Mouse (Mus musculus): ENCODE measurements around the gene Rcbtb2.
A peak's percentile ranks its signal among the peaks of the same experiment; 100 is the strongest.
"Not testable (repeated sequence)": the region's sequence is repeated elsewhere in the genome, so short reads cannot be mapped to it uniquely, and the experiment has no call there.

Gene Rcbtb2

GRCm38 (mm10) chr14:73122923-73123278 lies at the start of gene Rcbtb2:
Gene Rcbtb2, plus strand, starts transcription at chr14:73123037.
- no peak for DNase-seq

DNA sequence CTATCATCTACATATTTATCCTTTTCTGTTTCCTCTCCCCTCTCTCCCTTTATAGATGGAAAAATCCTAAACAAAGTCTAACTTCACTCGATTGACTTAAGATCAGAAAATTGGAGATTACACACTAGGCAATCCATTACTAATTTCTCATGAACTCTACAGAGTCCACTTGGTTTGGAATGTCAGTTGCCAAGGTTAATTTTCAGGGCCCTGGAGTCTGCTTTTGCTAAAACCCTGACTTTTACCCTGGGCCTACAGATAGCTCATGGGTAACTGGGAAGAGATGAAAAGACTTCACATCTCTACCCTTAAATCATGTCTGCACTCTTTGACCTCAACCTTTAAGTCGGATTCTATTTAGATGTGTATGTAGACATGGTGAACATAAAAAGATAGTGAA lies 39.3 kb upstream of the Rcbtb2 start:
- no peak for DNase-seq

- DNase-seq = no peak
Measured at GRCm38 (mm10) chr14:73086425-73086824, 36.4 kb upstream of the Rcbtb2 start.

DNA sequence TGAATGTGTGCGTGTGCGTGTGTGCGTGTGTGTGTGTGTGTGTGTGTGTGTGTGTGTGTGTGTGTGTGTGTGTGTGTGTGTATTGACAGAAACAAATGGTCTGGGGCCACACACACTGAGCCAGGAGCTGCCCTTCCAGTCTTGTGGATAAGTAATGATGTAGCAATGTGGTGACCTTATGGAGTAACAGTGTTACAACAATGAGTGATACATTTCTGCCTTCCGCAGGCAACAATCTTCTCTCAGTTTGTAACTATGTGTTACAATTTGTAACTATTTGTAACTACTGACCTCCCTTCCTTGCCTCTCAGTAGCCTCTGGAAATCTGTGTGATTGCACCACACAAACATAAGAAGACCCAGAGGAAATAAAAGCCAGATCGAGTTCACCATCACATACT lies 35.6 kb upstream of the Rcbtb2 start:
- no peak for DNase-seq

- no peak for DNase-seq
Measured at GRCm38 (mm10) chr14:73087746-73088145, 35.1 kb upstream of the Rcbtb2 start.

DNA sequence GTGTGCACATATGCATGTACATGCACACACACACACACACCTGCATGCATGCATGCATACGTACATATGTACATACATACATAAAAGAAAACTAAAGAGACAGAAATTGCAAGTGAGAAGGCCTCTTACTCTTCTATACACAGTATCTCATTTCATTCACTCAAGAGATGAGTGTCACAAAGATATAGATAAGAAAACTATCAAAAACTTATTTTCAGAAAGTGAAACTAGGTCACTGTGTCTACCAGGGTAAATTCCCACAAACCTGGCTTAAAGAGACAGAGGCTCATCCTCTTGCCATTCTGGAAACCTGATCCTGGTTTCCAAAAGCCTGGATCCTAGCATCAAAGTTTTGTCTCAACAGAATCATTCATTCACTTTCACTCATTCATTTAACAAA lies 34.6 kb upstream of the Rcbtb2 start:
- DNase-seq = no peak

GRCm38 (mm10) chr14:73092871-73093270 lies 30.0 kb upstream of the Rcbtb2 start:
- DNase-seq = no peak

GRCm38 (mm10) chr14:73094802-73095550 lies 27.9 kb upstream of the Rcbtb2 start:
- peak in 1 of 2 experiments; percentile 47 for DNase-seq

DNA sequence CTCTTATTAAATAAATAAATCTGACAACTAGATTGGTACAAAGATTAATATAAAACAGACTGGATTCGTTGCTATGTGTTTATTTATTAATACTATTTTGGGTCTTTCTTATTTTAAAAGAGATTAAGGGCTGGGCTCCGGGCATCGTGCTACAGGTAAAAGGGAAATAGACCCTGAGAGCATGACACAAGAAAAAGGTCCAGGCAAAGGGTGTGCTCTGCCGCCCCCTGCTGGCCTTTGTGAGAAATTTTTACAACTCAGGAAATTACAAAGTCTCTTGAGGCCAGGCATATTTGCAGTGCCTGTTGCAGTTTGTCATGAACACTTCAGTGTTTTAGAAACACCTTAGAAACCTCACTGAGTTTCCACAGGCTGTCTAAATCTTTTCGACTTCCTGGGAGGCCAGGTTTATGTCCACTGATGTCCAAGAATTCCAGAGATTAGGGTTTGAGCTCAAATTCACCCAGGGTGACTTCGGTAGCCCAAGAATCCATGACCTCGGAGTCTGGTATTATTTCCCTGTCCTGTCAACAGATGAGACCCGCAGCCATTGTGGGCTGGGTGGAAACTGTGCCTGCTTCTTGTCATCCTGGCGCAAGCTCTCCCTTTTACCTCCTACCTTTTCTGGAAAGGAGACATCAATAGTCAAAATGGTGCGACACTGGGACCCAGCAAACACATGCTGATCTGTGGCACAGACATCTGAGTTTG lies 24.0 kb upstream of the Rcbtb2 start:
- DNase-seq = peak; percentile 26 to 80

GRCm38 (mm10) chr14:73102270-73102865 lies 20.5 kb upstream of the Rcbtb2 start:
- no peak for DNase-seq

GRCm38 (mm10) chr14:73102986-73103385 lies 19.9 kb upstream of the Rcbtb2 start:
- not testable (repeated sequence) for DNase-seq

DNA sequence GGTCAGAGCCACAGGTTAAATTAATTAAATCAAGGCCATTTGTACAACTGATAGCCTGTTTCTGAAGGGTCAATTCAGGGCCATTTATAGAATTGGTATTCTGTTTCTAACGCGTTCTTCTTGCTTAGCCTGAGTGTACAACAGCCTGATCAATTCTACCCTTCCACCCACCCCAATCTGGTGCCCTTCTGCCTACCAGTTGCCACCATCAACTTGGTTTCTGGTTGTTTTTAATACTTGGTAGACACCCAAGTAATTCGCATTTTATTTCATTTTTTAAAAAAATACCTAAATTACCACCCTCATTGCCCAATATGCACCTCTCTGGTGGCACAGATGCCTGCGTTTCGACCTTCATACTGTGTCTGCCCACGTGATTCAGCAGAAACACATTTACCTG lies 17.9 kb upstream of the Rcbtb2 start:
- no peak for DNase-seq

DNA sequence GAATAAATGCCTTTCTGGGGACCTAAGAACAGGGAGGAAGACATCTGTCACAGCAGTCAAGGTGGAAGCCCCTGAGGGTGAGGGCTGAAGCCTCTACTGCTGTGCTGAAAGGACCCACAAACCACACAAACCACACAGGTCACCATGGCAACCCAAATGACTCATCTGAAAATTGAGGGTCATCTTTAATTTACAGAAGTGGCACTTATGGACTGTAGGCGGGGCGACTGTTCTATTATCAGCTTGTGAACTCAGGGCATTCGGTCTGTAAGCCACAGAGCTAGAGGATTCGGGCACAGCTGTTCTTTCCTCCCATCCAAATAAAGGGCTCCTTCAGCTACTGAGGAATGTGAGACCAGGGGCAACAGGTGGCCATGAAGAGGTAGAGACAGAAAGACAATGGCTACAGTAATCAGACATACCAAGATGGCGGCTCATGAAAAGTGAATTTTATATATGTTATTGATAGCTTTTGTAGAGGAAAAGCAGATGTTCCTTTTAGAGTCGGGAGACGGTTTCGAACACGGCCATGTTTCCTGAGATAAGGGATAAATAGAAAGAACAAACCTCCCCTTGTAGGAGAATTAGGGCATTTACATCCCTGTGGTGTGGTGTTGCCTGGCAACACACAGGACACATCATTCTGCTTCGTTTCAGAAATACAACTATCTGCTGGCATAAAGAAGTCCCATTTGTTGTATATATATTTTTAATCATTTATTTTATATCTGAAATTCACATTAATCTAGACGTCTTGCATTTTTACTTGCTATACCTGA lies 17.2 kb upstream of the Rcbtb2 start:
- no peak for DNase-seq

GRCm38 (mm10) chr14:73106234-73106711 lies 16.6 kb upstream of the Rcbtb2 start:
- peak; percentile 50 to 83 for DNase-seq

DNA sequence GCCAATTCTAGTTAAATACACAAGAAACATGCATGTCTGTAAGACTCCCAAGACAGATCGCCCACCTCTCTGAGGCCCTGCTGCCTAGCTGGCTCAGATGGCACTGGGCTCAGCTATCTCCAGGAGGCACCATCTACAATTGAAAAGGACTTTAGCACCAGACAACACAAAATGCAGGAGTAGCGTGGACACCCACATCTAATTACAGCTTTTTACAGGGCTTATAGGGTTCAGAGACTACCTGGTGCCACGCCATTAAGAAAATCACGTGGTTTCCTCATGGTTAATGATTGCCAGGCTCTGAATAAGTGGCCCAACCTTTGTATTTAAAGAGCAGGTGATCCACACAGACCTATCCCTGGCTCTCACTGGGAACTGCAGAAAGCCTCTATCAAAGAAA lies 15.9 kb upstream of the Rcbtb2 start:
- peak; percentile 79 to 92 for DNase-seq

DNA sequence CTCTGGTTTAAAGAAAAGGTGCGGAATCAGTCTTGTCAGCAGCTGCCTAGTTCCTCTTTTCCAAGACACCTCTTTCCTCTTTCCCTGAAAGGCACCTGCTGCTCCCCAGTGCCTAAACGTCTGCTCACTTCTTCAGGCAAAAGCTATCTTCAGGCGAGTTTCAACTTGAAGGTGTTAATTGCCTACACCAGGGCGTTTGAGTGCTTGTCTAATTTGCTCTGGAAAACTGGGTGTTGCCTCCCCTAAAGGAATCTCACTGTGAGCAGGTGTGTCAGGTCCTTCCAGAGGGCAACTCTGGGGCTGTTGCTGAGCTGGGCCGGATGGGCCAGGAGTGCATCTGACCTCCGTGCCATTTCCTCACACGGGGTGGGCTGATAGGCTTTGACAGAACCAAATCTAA lies 15.5 kb upstream of the Rcbtb2 start:
- DNase-seq = peak in 1 of 2 experiments; percentile 27

- no peak for DNase-seq
Measured at GRCm38 (mm10) chr14:73107952-73108351, 14.9 kb upstream of the Rcbtb2 start.

DNA sequence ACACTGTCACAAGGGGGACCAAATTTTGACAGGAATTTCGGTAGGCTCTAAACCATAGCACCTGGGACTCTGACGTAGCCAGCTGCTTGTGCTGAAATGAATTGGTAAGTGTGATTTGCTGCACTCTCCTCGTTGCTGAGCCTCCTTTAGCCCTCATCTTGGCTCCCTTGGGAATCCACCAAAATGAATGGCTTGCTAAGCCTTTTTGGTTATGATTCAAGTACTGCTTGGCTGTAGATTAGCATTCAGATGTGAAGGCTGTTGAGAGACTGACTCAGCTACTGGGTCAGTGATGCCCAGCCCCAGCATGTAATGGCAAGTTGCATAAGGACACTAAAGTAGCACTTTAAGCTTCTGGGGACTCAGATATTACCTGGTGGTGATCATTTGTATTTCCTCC lies 12.2 kb upstream of the Rcbtb2 start:
- DNase-seq = no peak

DNA sequence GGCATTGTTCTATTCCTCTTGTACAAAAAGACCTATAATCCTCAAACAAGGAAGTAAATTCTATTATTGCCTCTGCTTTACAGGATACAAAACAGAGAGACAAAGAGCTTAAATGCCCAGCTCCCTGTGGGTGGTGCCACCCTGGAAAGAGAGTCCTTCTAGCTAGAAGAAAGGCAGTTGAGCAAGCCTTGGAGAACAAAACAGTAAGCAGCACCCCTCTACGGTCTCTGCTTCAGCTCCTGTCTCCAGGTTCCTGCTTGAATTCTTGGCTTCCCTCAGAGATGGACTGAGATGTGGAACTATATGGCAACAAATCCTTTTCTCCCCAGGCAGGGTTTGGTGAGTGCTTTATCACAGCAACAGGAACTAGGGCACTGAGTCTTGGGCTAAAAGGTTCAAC lies 11.7 kb upstream of the Rcbtb2 start:
- DNase-seq = no peak

- peak; percentile 40 to 57 for DNase-seq
Measured at GRCm38 (mm10) chr14:73112186-73112840, 10.5 kb upstream of the Rcbtb2 start.

DNA sequence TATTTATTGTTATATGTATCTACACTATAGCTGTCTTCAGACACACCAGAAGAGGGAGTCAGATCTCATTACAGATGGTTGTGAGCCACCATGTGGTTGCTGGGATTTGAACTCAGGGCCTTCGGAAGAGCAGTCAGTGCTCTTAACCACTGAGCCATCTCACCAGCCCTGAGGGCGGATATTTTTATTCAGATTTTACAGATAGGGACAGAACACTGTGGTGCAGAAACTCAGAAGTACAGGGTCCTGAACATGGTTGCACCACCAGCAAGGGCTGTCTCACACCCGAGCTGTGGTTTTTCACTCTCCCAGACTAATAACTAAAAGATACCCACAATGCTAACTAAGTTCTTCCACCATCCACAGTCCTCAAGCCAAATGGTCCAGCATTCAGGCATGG lies 7.9 kb upstream of the Rcbtb2 start:
- DNase-seq = peak; percentile 28 to 32

DNA sequence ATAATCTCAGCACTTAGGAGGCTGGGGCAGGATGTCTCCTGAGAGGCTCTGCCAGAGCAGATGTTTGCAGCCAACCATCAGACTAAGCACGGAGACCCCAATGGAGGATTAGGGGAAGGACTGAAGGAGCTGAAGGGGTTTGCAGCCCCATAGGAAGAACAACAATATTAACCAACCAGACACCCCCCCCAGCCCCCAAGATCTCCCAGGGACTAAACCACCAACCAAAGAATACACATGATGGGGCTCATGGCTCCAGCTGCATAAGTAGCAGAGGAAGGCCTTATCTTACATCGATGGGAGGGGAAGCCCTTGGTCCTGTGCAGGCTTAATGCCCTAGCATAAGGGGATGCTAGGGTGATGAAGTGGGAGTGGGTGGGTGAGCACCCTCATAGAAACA lies 6.5 kb upstream of the Rcbtb2 start:
- DNase-seq = no peak

DNA sequence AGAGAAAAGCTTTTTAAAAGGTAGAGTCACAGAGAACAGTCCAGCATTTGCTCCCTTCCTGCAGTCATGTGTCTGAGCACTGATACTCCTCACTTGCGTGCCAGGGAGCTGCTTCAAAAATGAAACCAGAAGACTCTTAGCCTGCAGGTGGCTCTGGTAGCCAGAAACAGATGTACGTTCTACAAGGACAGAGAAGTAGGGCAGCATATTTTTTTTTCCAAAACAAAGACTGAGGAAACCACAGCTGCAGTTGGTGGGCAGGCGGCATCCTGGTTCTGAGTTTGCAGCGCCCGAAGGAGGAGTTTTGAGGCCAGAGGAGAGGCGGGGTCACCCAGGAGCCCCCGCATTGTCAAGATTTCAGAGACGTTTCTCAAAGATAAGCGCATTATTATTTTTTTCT lies 5.9 kb upstream of the Rcbtb2 start:
- DNase-seq = peak; percentile 60 to 66

Measured in kidney, postnatal 36 days (tissue).